Mouse (Mus musculus): Measurements from ENCODE around the gene Pde9a. TPM values are rescaled to one million over a fixed set of nuclear protein-coding genes. Genes with fewer than 3 reads are reported as not detected.

Gene Pde9a
- polyA plus RNA-seq, 1 experiment = not detected

DNA sequence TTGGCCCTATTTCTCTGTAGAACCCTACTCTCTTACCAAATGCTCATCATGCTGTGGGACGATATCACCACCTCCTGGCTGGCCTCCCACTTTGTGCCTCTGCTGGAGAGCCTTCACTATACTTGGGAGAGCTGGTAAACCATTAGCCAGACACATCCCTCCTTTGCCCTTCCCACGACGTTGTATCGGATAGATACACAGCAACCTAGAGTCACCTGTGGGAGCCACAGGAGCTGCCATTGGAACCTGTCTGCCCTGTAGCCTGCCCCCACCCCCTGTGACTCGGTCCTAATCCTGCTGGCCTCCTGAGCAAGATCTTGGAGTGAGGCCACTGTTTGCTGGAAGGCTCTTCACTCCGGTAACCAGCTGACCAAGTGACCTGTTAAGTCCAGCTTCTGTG lies 2.7 kb upstream of the Pde9a start:
- Histone ChIP-seq H3K4me3 (ENCODE audit: insufficient read depth, low read depth, low read length) (no peak overlapping the region), H3K4me1 (ENCODE audit: control insufficient read depth, insufficient read depth, low read length) (peaks cover 29% of the 10 kb centered on the region), H3K27ac (ENCODE audit: insufficient read depth, low read depth, low read length) (no peak overlapping the region)
- TF ChIP-seq POLR2A (IDR thresholded peaks at IDR 0.05; ENCODE audit: insufficient read depth, low read depth, low read length) = no peak
- TF ChIP-seq CTCF (IDR thresholded peaks at IDR 0.05; ENCODE audit: insufficient read depth, low read depth, low read length) = no peak
- WGBS = 83% methylated on average over 6 of the region's 6 CpGs

DNA sequence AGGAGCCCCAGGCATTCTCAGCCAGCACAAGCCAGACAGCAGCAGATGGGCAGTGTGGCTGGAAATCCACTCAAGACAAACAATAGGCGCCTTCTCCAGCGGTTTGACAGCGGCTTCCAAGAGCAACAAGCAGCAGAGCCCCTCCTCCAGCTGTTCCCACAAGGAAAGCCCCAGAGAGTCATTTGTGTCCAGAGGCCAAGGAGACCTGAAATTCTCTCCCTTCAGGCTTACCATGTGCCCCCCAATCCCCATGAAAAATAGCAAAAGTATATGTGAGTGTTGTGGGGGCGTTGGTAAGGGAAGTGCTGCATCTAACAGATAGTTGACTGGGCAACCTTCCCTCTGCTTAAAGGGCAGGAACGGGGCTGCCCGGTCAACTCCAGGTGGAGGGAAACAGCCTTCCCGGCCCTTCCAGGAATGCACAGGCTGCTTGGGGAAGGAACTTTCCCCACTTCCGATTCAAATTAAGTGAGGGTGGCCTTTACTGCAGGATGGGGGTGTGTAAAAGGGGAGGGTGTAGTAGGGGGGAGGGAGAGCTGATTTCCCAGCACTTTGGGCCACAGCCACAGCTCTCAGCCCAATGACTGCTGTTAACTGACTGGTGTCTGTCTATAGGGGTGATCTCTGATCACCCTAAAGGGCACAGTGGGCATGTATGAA lies 912 bp upstream of the Pde9a start:
- TF ChIP-seq CTCF (IDR thresholded peaks at IDR 0.05; ENCODE audit: insufficient read depth, low read depth, low read length) (no peak), POLR2A (IDR thresholded peaks at IDR 0.05; ENCODE audit: insufficient read depth, low read depth, low read length) (no peak)
- WGBS = 46% methylated on average over 8 of the region's 8 CpGs
- no peak overlapping the region for H3K27ac ChIP-seq (ENCODE audit: insufficient read depth, low read depth, low read length)
- peaks cover 43% of the 10 kb centered on the region for H3K4me1 ChIP-seq (ENCODE audit: control insufficient read depth, insufficient read depth, low read length)
- H3K4me3 ChIP-seq (ENCODE audit: insufficient read depth, low read depth, low read length) = peak overlapping the region; percentile 93; the same call in 1 of the 2 replicates

DNA sequence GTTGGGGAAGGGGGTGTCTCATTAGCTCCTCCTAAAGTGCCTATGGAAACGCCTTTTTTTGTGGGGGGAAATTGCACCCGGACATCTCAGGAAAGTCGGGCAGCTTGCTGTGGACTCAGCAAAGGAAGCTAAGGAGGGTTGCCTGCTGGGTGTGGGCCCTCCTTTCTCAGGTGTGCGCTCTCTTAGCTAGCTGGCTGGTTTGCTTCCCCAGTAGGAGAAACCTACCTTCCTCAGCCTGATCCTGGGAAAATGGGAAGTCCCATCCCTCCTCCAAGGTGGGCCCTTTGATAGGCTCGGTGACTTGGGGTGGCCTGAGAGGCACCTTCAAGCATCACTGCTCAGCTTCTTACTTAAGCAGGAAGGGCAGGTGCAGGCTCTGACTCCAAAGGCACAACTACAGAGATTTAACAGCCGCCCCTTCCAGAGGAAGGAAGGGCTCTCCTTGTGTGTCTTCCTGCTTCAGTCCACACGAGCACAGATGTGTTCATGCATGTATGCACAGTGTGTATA lies 811 bp downstream of the Pde9a start:
- H3K27ac ChIP-seq (ENCODE audit: insufficient read depth, low read depth, low read length) = 0 out of 2 replicates have a peak overlapping the region, but pooled peaks have one; percentile 47
- peaks cover 46% of the 10 kb centered on the region for H3K4me1 ChIP-seq (ENCODE audit: control insufficient read depth, insufficient read depth, low read length)
- 28% methylated on average over 7 of the region's 7 CpGs for WGBS
- no peak for TF ChIP-seq CTCF (IDR thresholded peaks at IDR 0.05; ENCODE audit: insufficient read depth, low read depth, low read length)
- no peak for TF ChIP-seq POLR2A (IDR thresholded peaks at IDR 0.05; ENCODE audit: insufficient read depth, low read depth, low read length)
- H3K4me3 ChIP-seq (ENCODE audit: insufficient read depth, low read depth, low read length) = peak overlapping the region; percentile 93

DNA sequence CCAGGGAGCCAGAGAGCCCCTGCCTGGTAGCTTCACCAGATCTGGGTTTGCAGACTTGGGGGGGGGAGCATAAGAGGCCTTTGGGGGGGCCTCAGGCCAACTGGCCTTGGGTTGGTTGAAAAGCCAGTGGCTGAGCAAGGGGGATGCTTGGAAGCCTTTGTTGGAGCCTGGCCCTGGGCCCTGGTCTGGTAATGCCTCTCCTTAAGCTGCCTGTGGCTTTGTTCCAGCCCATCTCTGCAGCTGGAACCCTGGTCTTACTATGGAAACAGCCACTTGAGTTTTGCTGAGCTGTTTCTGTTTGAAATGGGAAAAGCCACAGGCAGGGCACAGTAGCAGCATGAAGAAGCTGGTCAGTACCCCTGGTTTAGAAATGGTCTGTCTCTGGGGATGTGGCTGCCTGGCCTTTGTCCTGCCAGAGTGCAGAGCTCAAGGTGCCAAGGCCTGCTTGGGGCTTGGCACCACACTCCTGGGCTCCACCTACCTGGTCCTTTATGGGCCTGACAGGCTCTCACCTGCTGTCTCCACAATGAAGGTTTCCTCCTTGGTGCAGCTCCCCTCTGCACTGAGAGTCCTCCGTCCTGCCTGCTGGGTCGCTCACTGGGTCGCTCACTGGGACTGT lies 3.5 kb downstream of the Pde9a start:
- WGBS = 93% methylated on average over 3 of the region's 3 CpGs
- Histone ChIP-seq H3K27ac (ENCODE audit: insufficient read depth, low read depth, low read length) (no peak overlapping the region), H3K4me1 (ENCODE audit: control insufficient read depth, insufficient read depth, low read length) (peaks cover 57% of the 10 kb centered on the region), H3K4me3 (ENCODE audit: insufficient read depth, low read depth, low read length) (no peak overlapping the region)
- TF ChIP-seq CTCF (IDR thresholded peaks at IDR 0.05; ENCODE audit: insufficient read depth, low read depth, low read length) = no peak
- no peak for TF ChIP-seq POLR2A (IDR thresholded peaks at IDR 0.05; ENCODE audit: insufficient read depth, low read depth, low read length)

DNA sequence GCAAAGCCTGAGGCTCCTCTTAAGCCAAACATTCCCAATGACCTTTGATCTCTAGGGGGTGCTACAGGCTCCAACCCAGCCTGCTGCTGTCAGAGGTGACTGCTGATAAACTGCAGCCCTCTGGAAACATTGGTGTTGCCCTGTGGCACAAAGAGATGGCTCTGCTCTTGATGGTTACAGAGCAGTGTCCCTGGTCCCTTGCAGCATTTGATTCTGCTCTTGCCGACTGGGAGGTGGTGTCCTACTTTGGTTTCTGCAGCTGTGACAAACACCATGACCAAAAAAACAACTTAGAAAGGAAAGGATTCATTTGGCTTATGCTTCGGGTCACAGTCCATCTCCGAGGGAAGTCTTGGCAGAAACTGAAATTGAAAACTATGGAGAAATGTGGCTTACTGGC lies 5.5 kb downstream of the Pde9a start:
- WGBS = 44% methylated on average over 3 of the region's 3 CpGs
- Histone ChIP-seq H3K4me1 (ENCODE audit: control insufficient read depth, insufficient read depth, low read length) (peaks cover 41% of the 10 kb centered on the region), H3K27ac (ENCODE audit: insufficient read depth, low read depth, low read length) (no peak overlapping the region), H3K4me3 (ENCODE audit: insufficient read depth, low read depth, low read length) (no peak overlapping the region)
- TF ChIP-seq POLR2A (IDR thresholded peaks at IDR 0.05; ENCODE audit: insufficient read depth, low read depth, low read length) (no peak), CTCF (IDR thresholded peaks at IDR 0.05; ENCODE audit: insufficient read depth, low read depth, low read length) (no peak)

DNA sequence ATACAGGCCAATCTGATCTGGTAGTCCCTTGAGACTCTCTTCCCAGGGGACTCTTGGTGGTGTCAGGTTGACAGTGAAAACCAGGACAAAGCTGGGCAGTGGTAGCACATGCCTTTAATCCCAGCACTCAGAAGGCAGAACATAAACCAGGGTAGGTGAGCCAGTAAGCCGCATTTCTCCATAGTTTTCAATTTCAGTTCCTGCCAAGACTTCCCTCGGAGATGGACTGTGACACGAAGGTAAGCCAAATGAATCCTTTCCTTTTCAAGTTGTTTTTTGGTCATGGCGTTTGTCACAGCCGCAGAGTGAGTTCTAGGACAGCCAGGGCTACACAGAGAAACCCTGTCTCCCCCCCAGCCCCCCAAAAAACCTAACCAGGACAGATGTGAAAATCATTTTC lies 6.0 kb downstream of the Pde9a start:
- H3K4me1 ChIP-seq (ENCODE audit: control insufficient read depth, insufficient read depth, low read length) = peaks cover 35% of the 10 kb centered on the region
- WGBS = 91% methylated on average over 5 of the region's 5 CpGs
- no peak for TF ChIP-seq CTCF (IDR thresholded peaks at IDR 0.05; ENCODE audit: insufficient read depth, low read depth, low read length)
- TF ChIP-seq POLR2A (IDR thresholded peaks at IDR 0.05; ENCODE audit: insufficient read depth, low read depth, low read length) = no peak
- H3K27ac ChIP-seq (ENCODE audit: insufficient read depth, low read depth, low read length) = no peak overlapping the region
- H3K4me3 ChIP-seq (ENCODE audit: insufficient read depth, low read depth, low read length) = no peak overlapping the region

DNA sequence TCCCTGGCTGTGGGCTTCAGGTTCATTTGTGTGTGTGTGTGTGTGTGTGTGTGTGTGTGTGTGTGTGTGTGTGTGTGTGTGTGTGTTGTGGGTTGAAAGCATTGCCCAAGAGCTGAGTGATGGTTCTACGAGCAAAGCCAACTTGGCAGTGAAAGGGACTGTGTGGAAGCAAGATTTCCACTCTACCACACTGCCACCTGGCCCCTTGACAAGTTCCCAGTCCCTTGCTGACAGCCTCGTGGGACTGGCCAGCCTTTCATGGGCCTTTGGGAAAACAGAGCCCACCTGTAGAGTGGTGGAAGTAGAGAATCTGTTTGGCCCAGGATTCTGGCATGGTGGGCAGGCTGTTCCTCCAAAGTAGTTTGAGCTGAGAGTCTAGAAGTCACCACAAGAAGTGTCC lies 7.8 kb downstream of the Pde9a start:
- Histone ChIP-seq H3K4me1 (ENCODE audit: control insufficient read depth, insufficient read depth, low read length) (peaks cover 25% of the 10 kb centered on the region), H3K27ac (ENCODE audit: insufficient read depth, low read depth, low read length) (no peak overlapping the region), H3K4me3 (ENCODE audit: insufficient read depth, low read depth, low read length) (no peak overlapping the region)
- TF ChIP-seq POLR2A (IDR thresholded peaks at IDR 0.05; ENCODE audit: insufficient read depth, low read depth, low read length) (no peak), CTCF (IDR thresholded peaks at IDR 0.05; ENCODE audit: insufficient read depth, low read depth, low read length) (no peak)
- whole genome bisulfite sequencing = 50% methylated on average over 2 of the region's 2 CpGs

DNA sequence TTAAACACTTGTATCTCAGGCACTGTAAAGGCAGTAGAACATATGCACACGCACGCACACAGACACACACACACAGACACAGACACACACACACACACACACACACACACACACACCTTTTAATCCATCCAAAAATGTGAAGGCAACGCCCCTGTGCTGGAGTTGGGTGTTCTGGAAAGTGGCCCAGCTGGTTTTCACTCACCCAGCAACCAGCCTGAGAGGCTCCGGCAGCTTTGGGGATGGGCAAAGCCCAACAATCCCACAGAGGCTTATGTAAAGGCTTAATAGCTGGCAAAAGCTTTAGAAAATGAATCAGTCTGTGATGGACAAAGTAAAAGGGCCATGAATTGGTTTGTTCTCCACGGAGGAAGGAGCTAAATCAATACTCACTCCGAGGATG lies 14.3 kb downstream of the Pde9a start:
- 63% methylated on average over 6 of the region's 6 CpGs for WGBS
- peaks cover 12% of the 10 kb centered on the region for H3K4me1 ChIP-seq (ENCODE audit: control insufficient read depth, insufficient read depth, low read length)
- no peak for TF ChIP-seq POLR2A (IDR thresholded peaks at IDR 0.05; ENCODE audit: insufficient read depth, low read depth, low read length)
- no peak for TF ChIP-seq CTCF (IDR thresholded peaks at IDR 0.05; ENCODE audit: insufficient read depth, low read depth, low read length)
- no peak overlapping the region for H3K27ac ChIP-seq (ENCODE audit: insufficient read depth, low read depth, low read length)
- H3K4me3 ChIP-seq (ENCODE audit: insufficient read depth, low read depth, low read length) = no peak overlapping the region

DNA sequence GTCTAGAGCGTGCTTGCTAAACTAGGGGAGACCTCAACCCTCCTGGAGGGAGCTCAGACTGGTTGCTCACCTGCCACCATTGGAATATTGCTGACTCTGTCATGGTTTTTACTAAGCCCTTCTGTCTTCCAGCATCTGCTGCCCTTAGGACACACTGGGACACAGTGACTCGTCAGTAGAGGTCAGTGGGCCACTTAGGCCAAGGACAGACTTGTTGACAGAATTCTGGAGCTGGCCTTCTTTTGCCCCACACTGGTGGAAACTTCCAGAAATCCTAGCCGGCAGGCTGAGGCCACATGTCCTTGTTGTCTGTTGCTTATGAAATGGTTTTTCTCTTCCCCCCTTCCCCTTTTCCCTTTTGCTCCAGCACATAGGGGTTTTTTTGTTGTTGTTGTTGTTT lies 15.2 kb downstream of the Pde9a start:
- WGBS = 90% methylated on average over 3 of the region's 3 CpGs
- no peak for TF ChIP-seq CTCF (IDR thresholded peaks at IDR 0.05; ENCODE audit: insufficient read depth, low read depth, low read length)
- no peak for TF ChIP-seq POLR2A (IDR thresholded peaks at IDR 0.05; ENCODE audit: insufficient read depth, low read depth, low read length)
- Histone ChIP-seq H3K27ac (ENCODE audit: insufficient read depth, low read depth, low read length) (no peak overlapping the region; the same call in 1 of the 2 replicates), H3K4me3 (ENCODE audit: insufficient read depth, low read depth, low read length) (no peak overlapping the region), H3K4me1 (ENCODE audit: control insufficient read depth, insufficient read depth, low read length) (peaks cover 12% of the 10 kb centered on the region)
